11 mouse cellular contexts compared by ENCODE assay signal in the genomic region with DNA sequence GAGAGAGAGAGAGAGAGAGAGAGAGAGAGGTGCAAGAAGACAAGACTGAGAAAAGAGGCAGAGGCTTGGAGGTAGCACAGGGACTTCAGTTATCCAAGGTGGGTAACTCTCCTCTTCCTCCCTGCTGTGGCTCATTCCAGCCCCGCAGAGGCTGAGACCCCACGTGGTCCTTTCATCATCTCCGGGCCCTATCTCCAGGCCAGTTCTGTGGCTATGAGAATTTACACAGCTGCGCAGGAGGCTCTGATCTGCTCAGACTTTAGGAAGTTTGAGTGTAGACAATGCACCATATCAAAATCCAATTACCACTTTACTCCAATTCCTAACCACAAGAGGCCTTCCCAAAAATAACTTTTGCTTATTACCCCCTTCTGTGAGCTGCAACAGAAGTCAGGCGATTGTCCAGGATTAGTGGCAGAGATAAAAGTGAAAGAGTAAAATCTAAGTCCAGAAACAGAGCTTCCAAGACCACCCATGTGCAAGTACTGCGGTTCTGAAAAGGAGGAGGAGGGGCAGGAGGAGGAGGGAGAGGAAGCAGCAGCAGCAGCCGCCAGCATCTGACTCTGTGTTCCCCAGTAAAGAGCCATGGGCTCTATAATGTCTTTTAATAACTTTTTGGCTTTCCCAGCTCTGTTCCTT. TPM values are rescaled to one million over a fixed set of nuclear protein-coding genes. Genes with fewer than 3 reads are reported as not detected.
DNase-seq lines count a peak whose midpoint lies in the region; ATAC-seq and TF ChIP-seq lines count a peak whose summit lies in the region.
"Had no signal": no experiment of that assay in that cellular context is flagged by ENCODE, and none has a peak within 500 bp of the region (broad histone marks: within the 10 kb centered on the region; RNA-seq: fewer than 3 reads in every experiment).

No protein-coding gene starts in this region.

- H3K27ac ChIP-seq in forebrain, embryonic 10.5 days = 0 out of 2 replicates have a peak overlapping the region, but pooled peaks have one; percentile 44
- no peak overlapping the region for H3K27ac ChIP-seq in forebrain, postnatal 0 days (ENCODE audit: low read depth, low read length)
- 0 out of 2 replicates have a peak overlapping the region, but pooled peaks have one; percentile 4 for H3K27ac ChIP-seq in kidney, embryonic 16.5 days (ENCODE audit: low read length)
- H3K27ac ChIP-seq in limb, embryonic 14.5 days (replicated peaks; ENCODE audit: low read depth, low read length) = no peak overlapping the region
- H3K27ac ChIP-seq in liver, postnatal 0 days (ENCODE audit: low read depth) = no peak overlapping the region

- peaks cover 24% of the 10 kb centered on the region; the same call in 1 of the 2 replicates for H3K27me3 ChIP-seq in forebrain, embryonic 10.5 days (ENCODE audit: poor library complexity, severe bottlenecking)
- no peaks in the 10 kb centered on the region for H3K27me3 ChIP-seq in forebrain, postnatal 0 days (ENCODE audit: insufficient read depth, low read length)
- H3K27me3 ChIP-seq in kidney, embryonic 16.5 days (ENCODE audit: insufficient read depth, low read length) = no peaks in the 10 kb centered on the region
- H3K27me3 ChIP-seq in limb, embryonic 14.5 days (ENCODE audit: control insufficient read depth, insufficient read depth, low read length) = no peaks in the 10 kb centered on the region
- no peaks in the 10 kb centered on the region for H3K27me3 ChIP-seq in liver, postnatal 0 days (ENCODE audit: insufficient read depth, low read length)

- no peak overlapping the region for H3K9ac ChIP-seq in forebrain, postnatal 0 days
- H3K9ac ChIP-seq in kidney, embryonic 16.5 days (replicated peaks; ENCODE audit: low read length) = no peak overlapping the region
- no peak overlapping the region for H3K9ac ChIP-seq in limb, embryonic 14.5 days (ENCODE audit: low read depth, low read length, severe bottlenecking)
- H3K9ac ChIP-seq in liver, postnatal 0 days (replicated peaks) = no peak overlapping the region

- TF ChIP-seq EP300 in liver, postnatal 0 days (IDR thresholded peaks at IDR 0.05; ENCODE audit: low read depth) = no peak

- no peak for TF ChIP-seq POLR2A in limb, embryonic 14.5 days (IDR thresholded peaks at IDR 0.05; ENCODE audit: borderline replicate concordance, extremely low read depth, insufficient read depth, insufficient read length)

- H3K4me1 ChIP-seq in forebrain, embryonic 10.5 days = peaks cover 48% of the 10 kb centered on the region
- peaks cover 4% of the 10 kb centered on the region; the same call in 1 of the 2 replicates for H3K4me1 ChIP-seq in forebrain, postnatal 0 days (ENCODE audit: insufficient read depth)
- H3K4me1 ChIP-seq in kidney, embryonic 16.5 days (ENCODE audit: insufficient read depth, low read length) = peaks cover 10% of the 10 kb centered on the region
- H3K4me1 ChIP-seq in limb, embryonic 14.5 days (ENCODE audit: control insufficient read depth, insufficient read depth, low read length) = peaks cover 13% of the 10 kb centered on the region
- 0 out of 2 replicates have a peak, but pooled peaks cover 2% of the 10 kb centered on the region for H3K4me1 ChIP-seq in liver, postnatal 0 days (ENCODE audit: insufficient read depth)

- no peak overlapping the region for H3K4me2 ChIP-seq in forebrain, postnatal 0 days (ENCODE audit: low read depth)
- H3K4me2 ChIP-seq in kidney, embryonic 16.5 days (replicated peaks; ENCODE audit: low read depth, low read length) = no peak overlapping the region
- H3K4me2 ChIP-seq in limb, embryonic 14.5 days (replicated peaks; ENCODE audit: low read depth, low read length, severe bottlenecking) = no peak overlapping the region
- H3K4me2 ChIP-seq in liver, postnatal 0 days (ENCODE audit: low read depth, low read length) = no peak overlapping the region

- TF ChIP-seq CTCF in forebrain, postnatal 0 days (IDR thresholded peaks at IDR 0.05; ENCODE audit: low read depth) = no peak
- TF ChIP-seq CTCF in liver, postnatal 0 days (IDR thresholded peaks at IDR 0.05; ENCODE audit: low read depth) = no peak

- WGBS in forebrain, embryonic 10.5 days = 10% methylated on average over 7 of the region's 7 CpGs
- WGBS in forebrain, postnatal 0 days = 15% methylated on average over 7 of the region's 7 CpGs
- 52% methylated on average over 7 of the region's 7 CpGs for WGBS in kidney, embryonic 16.5 days
- WGBS in limb, embryonic 14.5 days = 12% methylated on average over 7 of the region's 7 CpGs
- 62% methylated on average over 7 of the region's 7 CpGs for WGBS in liver, postnatal 0 days (ENCODE audit: insufficient replicate concordance)

- 0 out of 2 replicates have a peak, but pooled peaks cover 4% of the 10 kb centered on the region for H3K36me3 ChIP-seq in forebrain, embryonic 10.5 days (replicated peaks)
- no peaks in the 10 kb centered on the region for H3K36me3 ChIP-seq in forebrain, postnatal 0 days (ENCODE audit: insufficient read depth)
- no peaks in the 10 kb centered on the region for H3K36me3 ChIP-seq in kidney, embryonic 16.5 days (ENCODE audit: insufficient read depth, low read length)
- H3K36me3 ChIP-seq in limb, embryonic 14.5 days (ENCODE audit: control insufficient read depth, insufficient read depth, low read length) = no peaks in the 10 kb centered on the region
- 0 out of 2 replicates have a peak, but pooled peaks cover 2% of the 10 kb centered on the region for H3K36me3 ChIP-seq in liver, postnatal 0 days (replicated peaks; ENCODE audit: insufficient read depth, low read length)

- H3K4me3 ChIP-seq in forebrain, embryonic 10.5 days = no peak overlapping the region
- no peak overlapping the region for H3K4me3 ChIP-seq in forebrain, postnatal 0 days (ENCODE audit: low read depth, low read length)
- H3K4me3 ChIP-seq in kidney, embryonic 16.5 days (ENCODE audit: low read length) = no peak overlapping the region
- H3K4me3 ChIP-seq in limb, embryonic 14.5 days (replicated peaks; ENCODE audit: low read length) = no peak overlapping the region
- H3K4me3 ChIP-seq in liver, postnatal 0 days (ENCODE audit: low read depth, low read length) = no peak overlapping the region

- no peak for ATAC-seq in forebrain, postnatal 0 days
- no peak; the same call in 1 of the 2 replicates for ATAC-seq in kidney, embryonic 16.5 days (ENCODE audit: low FRiP score, low TSS enrichment)
- peak; percentile 60 for ATAC-seq in limb, embryonic 14.5 days (ENCODE audit: low FRiP score, low read depth)
- ATAC-seq in liver, postnatal 0 days = no peak

- no peak for DNase-seq in forebrain, embryonic 10.5 days (ENCODE audit: extremely low spot score, low spot score)
- no peak for DNase-seq in forebrain, postnatal 0 days
- DNase-seq in kidney, postnatal 14 days = no peak
- DNase-seq in embryo, embryonic 10.5 days (ENCODE audit: low spot score) = peak; percentile 51
- peak; percentile 19 for DNase-seq in limb, embryonic 14.5 days (ENCODE audit: low spot score)
- no peak for DNase-seq in liver, postnatal 0 days
- DNase-seq in adrenal gland, adult 2 months = no peak
- DNase-seq: cerebellum, adult 2 months; right cerebral cortex, adult 18-20 months had no signal

- no peaks in the 10 kb centered on the region for H3K9me3 ChIP-seq in forebrain, embryonic 10.5 days
- no peaks in the 10 kb centered on the region for H3K9me3 ChIP-seq in forebrain, postnatal 0 days (ENCODE audit: low read length)
- no peaks in the 10 kb centered on the region for H3K9me3 ChIP-seq in kidney, embryonic 16.5 days (ENCODE audit: low read length)
- no peaks in the 10 kb centered on the region for H3K9me3 ChIP-seq in limb, embryonic 14.5 days (ENCODE audit: control insufficient read depth, low read length)
- H3K9me3 ChIP-seq in liver, postnatal 0 days (ENCODE audit: low read length) = no peaks in the 10 kb centered on the region
- H3K9me3 ChIP-seq: G1E had no signal

RNA-seq across cellular contexts. Expression of gene Slc25a13, which starts 57.6 kb away (rescaled TPM):
- 52.5 and 54.3 TPM in 2 replicates for polyA plus RNA-seq in forebrain, embryonic 10.5 days (2016; fragmentation: Nextera tagmentation; extraction: Ambion mirVana)
- total RNA-seq in forebrain, postnatal 0 days (2014; rRNA removed) = 2.3 and 5.2 TPM in 2 replicates
- polyA plus RNA-seq in forebrain, postnatal 0 days (2015; fragmentation: Nextera tagmentation; extraction: Ambion mirVana) = 3.1 and 3.2 TPM in 2 replicates
- 48.4 and 48.8 TPM in 2 replicates for polyA plus RNA-seq in kidney, embryonic 16.5 days (2015; fragmentation: Nextera tagmentation; extraction: Ambion mirVana)
- polyA plus RNA-seq in limb, embryonic 14.5 days (2012; rRNA removed) = 8.2 and 8.4 TPM in 2 replicates
- polyA plus RNA-seq in limb, embryonic 14.5 days (2014; fragmentation: Nextera tagmentation; extraction: Ambion mirVana) = 19.1 and 21.4 TPM in 2 replicates
- polyA plus RNA-seq in liver, postnatal 0 days (2015; fragmentation: Nextera tagmentation; extraction: Ambion mirVana) = 160 and 167 TPM in 2 replicates
- total RNA-seq in adrenal gland, adult 2 months (2021) = 1 to 10 TPM; 9.1 to 9.7 TPM
- 2.3 and 2.9 TPM in 2 replicates for polyA plus RNA-seq in adrenal gland, adult 2 months (2012; rRNA removed)

Comparison
In these comparisons a context has a peak if more than half of its experiments do, and no peak if none do; other contexts are left out.
1. H3K27ac ChIP-seq: peak in forebrain, embryonic 10.5 days (single experiment) and kidney, embryonic 16.5 days (single experiment); none in forebrain, postnatal 0 days (single experiment), limb, embryonic 14.5 days (single experiment) and liver, postnatal 0 days (single experiment).
2. DNase-seq: peak in embryo, embryonic 10.5 days (single experiment) and limb, embryonic 14.5 days (single experiment); none in forebrain, embryonic 10.5 days (single experiment), forebrain, postnatal 0 days (single experiment), kidney, postnatal 14 days (single experiment), liver, postnatal 0 days (single experiment) and adrenal gland, adult 2 months (single experiment).